In the genomic region with DNA sequence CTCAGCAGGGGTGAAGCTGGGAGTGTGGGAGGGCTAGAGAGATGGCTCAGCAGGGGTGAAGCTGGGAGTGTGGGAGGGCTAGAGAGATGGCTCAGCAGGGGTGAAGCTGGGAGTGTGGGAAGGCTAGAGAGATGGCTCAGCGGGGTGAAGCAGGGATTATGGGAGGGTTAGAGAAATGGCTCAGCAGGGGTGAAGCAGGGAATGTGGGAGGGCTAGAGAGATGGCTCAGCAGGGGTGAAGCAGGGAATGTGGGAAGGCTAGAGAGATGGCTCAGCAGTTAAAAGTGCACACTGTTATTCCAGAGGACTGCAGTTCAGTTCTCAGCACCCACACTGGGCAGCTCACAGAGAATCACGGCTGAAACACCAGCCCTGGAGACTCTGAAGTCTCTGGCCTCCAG, we compare ENCODE assay signal across 27 mouse cellular contexts. TPM values are rescaled to one million over a fixed set of nuclear protein-coding genes. Genes with fewer than 3 reads are reported as not detected.
DNase-seq lines count a peak whose midpoint lies in the region; ATAC-seq and TF ChIP-seq lines count a peak whose summit lies in the region.
"Had no signal": no experiment of that assay in that cellular context is flagged by ENCODE, and none has a peak within 500 bp of the region (broad histone marks: within the 10 kb centered on the region; RNA-seq: fewer than 3 reads in every experiment).

No protein-coding gene starts in this region.

- no peak overlapping the region for H3K9ac ChIP-seq in midbrain, embryonic 14.5 days (replicated peaks; ENCODE audit: low read length)
- no peak overlapping the region for H3K9ac ChIP-seq in ES-E14 (ENCODE audit: insufficient read depth, low read depth, low read length, poor library complexity, severe bottlenecking)
- H3K9ac ChIP-seq in liver, embryonic 11.5 days (ENCODE audit: low read depth, low read length), result no peak overlapping the region
- H3K9ac ChIP-seq in kidney, embryonic 16.5 days (replicated peaks; ENCODE audit: low read length), result no peak overlapping the region
- H3K9ac ChIP-seq: embryonic facial prominence, embryonic 13.5 days; embryonic facial prominence, embryonic 15.5 days; forebrain, embryonic 13.5 days; forebrain, embryonic 15.5 days; forebrain, postnatal 0 days had no signal

- no peaks in the 10 kb centered on the region for H3K36me3 ChIP-seq in midbrain, embryonic 14.5 days (ENCODE audit: control insufficient read depth, insufficient read depth, low read length)
- H3K36me3 ChIP-seq in midbrain, embryonic 10.5 days, result no peaks in the 10 kb centered on the region
- H3K36me3 ChIP-seq in ES-E14 (ENCODE audit: control insufficient read depth, insufficient read depth, low read length, poor library complexity, severe bottlenecking), result no peaks in the 10 kb centered on the region
- no peaks in the 10 kb centered on the region for H3K36me3 ChIP-seq in liver, embryonic 11.5 days (ENCODE audit: control insufficient read depth, insufficient read depth, low read length)
- H3K36me3 ChIP-seq in kidney, embryonic 16.5 days (ENCODE audit: insufficient read depth, low read length), result no peaks in the 10 kb centered on the region
- H3K36me3 ChIP-seq: embryonic facial prominence, embryonic 13.5 days; embryonic facial prominence, embryonic 15.5 days; forebrain, embryonic 15.5 days had no signal

- no peak for ATAC-seq in midbrain, embryonic 14.5 days (ENCODE audit: low FRiP score, low TSS enrichment)
- no peak for ATAC-seq in liver, embryonic 11.5 days (replicated peaks; ENCODE audit: low FRiP score)
- no peak for ATAC-seq in kidney, embryonic 16.5 days (ENCODE audit: low FRiP score, low TSS enrichment)
- ATAC-seq: forebrain, embryonic 13.5 days; forebrain, embryonic 15.5 days; forebrain, postnatal 0 days had no signal

- H3K4me3 ChIP-seq in midbrain, embryonic 14.5 days (replicated peaks; ENCODE audit: low read depth, low read length), result no peak overlapping the region
- H3K4me3 ChIP-seq in midbrain, embryonic 10.5 days, result no peak overlapping the region
- H3K4me3 ChIP-seq in ES-E14 (ENCODE audit: insufficient read depth in 1 of 2, low read depth in 1 of 2, low read length in 2 of 2, poor library complexity in 1 of 2, severe bottlenecking in 1 of 2), result no peak overlapping the region
- H3K4me3 ChIP-seq in liver, embryonic 11.5 days (ENCODE audit: low read depth, low read length), result no peak overlapping the region
- H3K4me3 ChIP-seq in kidney, embryonic 16.5 days (ENCODE audit: low read length), result no peak overlapping the region
- H3K4me3 ChIP-seq: embryonic facial prominence, embryonic 13.5 days; embryonic facial prominence, embryonic 15.5 days; forebrain, embryonic 13.5 days; forebrain, embryonic 15.5 days had no signal

- 56% methylated on average over 2 of the region's 2 CpGs for WGBS in midbrain, embryonic 14.5 days
- WGBS in midbrain, embryonic 10.5 days, result 66% methylated on average over 2 of the region's 2 CpGs
- 74% methylated on average over 2 of the region's 2 CpGs for WGBS in liver, embryonic 11.5 days
- WGBS in kidney, embryonic 16.5 days, result 88% methylated on average over 2 of the region's 2 CpGs

- H3K4me2 ChIP-seq in midbrain, embryonic 14.5 days (ENCODE audit: low read length), result no peak overlapping the region
- H3K4me2 ChIP-seq in liver, embryonic 11.5 days, result no peak overlapping the region
- H3K4me2 ChIP-seq in kidney, embryonic 16.5 days (replicated peaks; ENCODE audit: low read depth, low read length), result no peak overlapping the region
- H3K4me2 ChIP-seq: embryonic facial prominence, embryonic 13.5 days; embryonic facial prominence, embryonic 15.5 days; forebrain, embryonic 13.5 days; forebrain, embryonic 15.5 days had no signal

- H3K27ac ChIP-seq in midbrain, embryonic 14.5 days (replicated peaks; ENCODE audit: low read depth, low read length), result 0 out of 2 replicates have a peak overlapping the region, but pooled peaks have one; percentile 6
- H3K27ac ChIP-seq in midbrain, embryonic 10.5 days (replicated peaks), result no peak overlapping the region
- no peak overlapping the region for H3K27ac ChIP-seq in ES-E14 (ENCODE audit: insufficient read depth, low read depth, low read length, poor library complexity, severe bottlenecking)
- H3K27ac ChIP-seq in liver, embryonic 11.5 days (ENCODE audit: low read depth, low read length), result no peak overlapping the region
- H3K27ac ChIP-seq in kidney, embryonic 16.5 days (ENCODE audit: low read length), result no peak overlapping the region
- H3K27ac ChIP-seq: embryonic facial prominence, embryonic 13.5 days; embryonic facial prominence, embryonic 15.5 days; forebrain, embryonic 13.5 days; forebrain, embryonic 15.5 days had no signal

- H3K9me3 ChIP-seq in midbrain, embryonic 14.5 days (ENCODE audit: control insufficient read depth, low read length), result no peaks in the 10 kb centered on the region
- no peaks in the 10 kb centered on the region for H3K9me3 ChIP-seq in midbrain, embryonic 10.5 days (replicated peaks)
- no peaks in the 10 kb centered on the region for H3K9me3 ChIP-seq in ES-E14 (ENCODE audit: control insufficient read depth, insufficient read depth, low read depth, low read length)
- no peaks in the 10 kb centered on the region for H3K9me3 ChIP-seq in liver, embryonic 11.5 days (ENCODE audit: control insufficient read depth, low read length)
- no peaks in the 10 kb centered on the region for H3K9me3 ChIP-seq in kidney, embryonic 16.5 days (ENCODE audit: low read length)
- H3K9me3 ChIP-seq: embryonic facial prominence, embryonic 13.5 days; embryonic facial prominence, embryonic 15.5 days; forebrain, embryonic 13.5 days; forebrain, embryonic 15.5 days had no signal

- H3K27me3 ChIP-seq in midbrain, embryonic 14.5 days (ENCODE audit: control insufficient read depth, insufficient read depth, low read length), result no peaks in the 10 kb centered on the region
- no peaks in the 10 kb centered on the region for H3K27me3 ChIP-seq in midbrain, embryonic 10.5 days (ENCODE audit: low read depth, poor library complexity, severe bottlenecking)
- H3K27me3 ChIP-seq in liver, embryonic 11.5 days (replicated peaks; ENCODE audit: control insufficient read depth, insufficient read depth, low read length), result no peaks in the 10 kb centered on the region
- H3K27me3 ChIP-seq in kidney, embryonic 16.5 days (ENCODE audit: insufficient read depth, low read length), result no peaks in the 10 kb centered on the region
- H3K27me3 ChIP-seq: CH12.LX; embryonic facial prominence, embryonic 13.5 days; embryonic facial prominence, embryonic 15.5 days; forebrain, embryonic 13.5 days; forebrain, embryonic 15.5 days had no signal

- in situ Hi-C loops in ES-E14 (cut with MboI; ENCODE audit: low sequenced_read_pairs in 2 of 2, unreplicated experiment in 2 of 2), result no loop called here

- no peaks in the 10 kb centered on the region for H3K4me1 ChIP-seq in midbrain, embryonic 14.5 days (ENCODE audit: control insufficient read depth, insufficient read depth, low read length)
- peaks cover 13% of the 10 kb centered on the region for H3K4me1 ChIP-seq in midbrain, embryonic 10.5 days
- H3K4me1 ChIP-seq in ES-E14 (ENCODE audit: control insufficient read depth in 2 of 2, insufficient read depth in 2 of 2, low read length in 2 of 2, poor library complexity in 1 of 2), result peaks cover 6 to 13% of the 10 kb centered on the region in 2 experiments
- H3K4me1 ChIP-seq in liver, embryonic 11.5 days (replicated peaks; ENCODE audit: control insufficient read depth, insufficient read depth, low read length), result peaks cover 3% of the 10 kb centered on the region; the same call in 1 of the 2 replicates
- H3K4me1 ChIP-seq in kidney, embryonic 16.5 days (ENCODE audit: insufficient read depth, low read length), result peaks cover 4% of the 10 kb centered on the region
- H3K4me1 ChIP-seq: embryonic facial prominence, embryonic 13.5 days; embryonic facial prominence, embryonic 15.5 days; forebrain, embryonic 13.5 days; forebrain, embryonic 15.5 days had no signal

- no peak for DNase-seq in midbrain, embryonic 14.5 days
- no peak for DNase-seq in midbrain, embryonic 10.5 days (ENCODE audit: low spot score)
- DNase-seq in ES-E14 (ENCODE audit: low read depth, low spot score), result no peak
- DNase-seq in ZHBTc4 (ENCODE audit: low read depth, low spot score), result peak; percentile 56
- no peak for DNase-seq in neural tube, embryonic 10.5 days (ENCODE audit: extremely low spot score, low spot score)
- DNase-seq in liver, embryonic 11.5 days (ENCODE audit: low spot score), result no peak
- DNase-seq: adrenal gland, adult 2 months; adrenal gland, postnatal 10 days; adrenal gland, postnatal 25 days; B cell, adult 2 months; cerebellum, adult 11 months; cerebellum, adult 18-20 months; cerebellum, adult 8-10 months; cerebellum, adult 9-11 months; cerebellum, postnatal 14 days; cerebellum, postnatal 36 days; embryo, embryonic 11 days; forebrain, postnatal 0 days had no signal

TF ChIP-seq in ES-E14, 5 proteins besides CTCF, POLR2A, EP300 and RAD21:
- TF ChIP-seq MAFK (IDR thresholded peaks at IDR 0.05; ENCODE audit: insufficient read depth, low read depth, low read length), result 0 out of 2 replicates have a peak, but pooled peaks have one; percentile 8
- TF ChIP-seq ZNF384 (IDR thresholded peaks at IDR 0.05; ENCODE audit: low read depth, low read length), result no peak
TF ChIP-seq in ES-E14: peak in this region for 1.

RNA-seq across cellular contexts. Expression of gene Galm, which starts 26.4 kb away (rescaled TPM):
- polyA plus RNA-seq in midbrain, embryonic 14.5 days (2014; fragmentation: Nextera tagmentation; extraction: Ambion mirVana), result 0.63 and 1.6 TPM in 2 replicates
- polyA plus RNA-seq in midbrain, embryonic 10.5 days (2016; fragmentation: Nextera tagmentation; extraction: Ambion mirVana), result 8.1 and 9.9 TPM in 2 replicates
- total RNA-seq in ES-E14 (2012; rRNA removed), result 4.0 and 5.3 TPM in 2 replicates
- 16.7 and 18.7 TPM in 2 replicates for polyA plus RNA-seq in liver, embryonic 11.5 days (2014; fragmentation: Nextera tagmentation; extraction: Ambion mirVana)
- polyA plus RNA-seq in kidney, embryonic 16.5 days (2015; fragmentation: Nextera tagmentation; extraction: Ambion mirVana), result 23.5 and 26.2 TPM in 2 replicates
- total RNA-seq: MEL had no signal

RNA-seq across cellular contexts. Expression of gene Srsf7, which starts 53.5 kb away (rescaled TPM):
- polyA plus RNA-seq in midbrain, embryonic 14.5 days (2014; fragmentation: Nextera tagmentation; extraction: Ambion mirVana), result 459 and 531 TPM in 2 replicates
- 795 and 858 TPM in 2 replicates for polyA plus RNA-seq in midbrain, embryonic 10.5 days (2016; fragmentation: Nextera tagmentation; extraction: Ambion mirVana)
- total RNA-seq in ES-E14 (2012; rRNA removed), result 314 and 361 TPM in 2 replicates
- polyA plus RNA-seq in liver, embryonic 11.5 days (2014; fragmentation: Nextera tagmentation; extraction: Ambion mirVana), result 649 and 673 TPM in 2 replicates
- polyA plus RNA-seq in kidney, embryonic 16.5 days (2015; fragmentation: Nextera tagmentation; extraction: Ambion mirVana), result 618 and 645 TPM in 2 replicates

RNA-seq across cellular contexts. Expression of gene Ttc39d, which starts 53.6 kb away (rescaled TPM):
- polyA plus RNA-seq in midbrain, embryonic 14.5 days (2014; fragmentation: Nextera tagmentation; extraction: Ambion mirVana), result 0.11 TPM in 1 of 2 replicates, not detected in the other
- 0.06 and 0.19 TPM in 2 replicates for polyA plus RNA-seq in midbrain, embryonic 10.5 days (2016; fragmentation: Nextera tagmentation; extraction: Ambion mirVana)
- 0.09 TPM in 1 of 2 replicates, not detected in the other for total RNA-seq in ES-E14 (2012; rRNA removed)
- not detected in 2 replicates for polyA plus RNA-seq in liver, embryonic 11.5 days (2014; fragmentation: Nextera tagmentation; extraction: Ambion mirVana)
- not detected in 2 replicates for polyA plus RNA-seq in kidney, embryonic 16.5 days (2015; fragmentation: Nextera tagmentation; extraction: Ambion mirVana)
- total RNA-seq: adrenal gland, postnatal 10 days; common myeloid progenitor, adult 5-6 weeks; MEL had no signal
- polyA plus RNA-seq: adrenal gland, adult 2 months; CD4-positive, CD25-positive, alpha-beta regulatory T cell, adult 4 months; embryonic facial prominence, embryonic 13.5 days; forebrain, embryonic 15.5 days had no signal
